Mouse (Mus musculus): ENCODE data around the gene Afm.

DNA sequence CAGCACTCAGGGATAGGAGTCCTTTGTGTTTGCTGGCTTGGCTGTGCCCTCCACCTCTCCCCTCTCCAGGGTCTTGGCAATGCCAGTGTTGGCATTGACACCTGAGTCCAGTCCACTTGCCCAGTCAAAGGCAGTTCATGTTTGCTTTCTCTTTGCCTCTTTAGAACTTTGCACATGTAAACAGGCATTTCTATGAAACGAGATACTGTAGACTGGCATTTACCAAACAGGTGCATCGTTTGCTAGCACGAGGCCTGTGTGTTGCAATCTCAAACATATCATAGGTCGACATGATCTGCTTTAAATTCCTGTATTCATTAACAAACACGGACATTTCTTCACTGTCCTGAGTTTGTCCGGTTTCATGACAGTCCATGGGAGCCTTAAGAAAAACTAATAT lies 42.0 kb downstream of the Afm start, which contains the start of gene 5830473C10Rik:
- TF ChIP-seq POLR2A (IDR thresholded peaks at IDR 0.05; ENCODE audit: borderline replicate concordance, insufficient read depth, low read length) = no peak
- TF ChIP-seq CTCF (IDR thresholded peaks at IDR 0.05; ENCODE audit: borderline replicate concordance, insufficient read depth, low read depth, low read length) = no peak
